Mouse (Mus musculus) adrenal gland, adult 18-20 months (tissue): ENCODE measurements around the gene Klk10. TPM values are rescaled to one million over a fixed set of nuclear protein-coding genes. Genes with fewer than 3 reads are reported as not detected.

Experiments used
- DNase-seq, 2 experiments: peaks; one replicate each; pipeline ENCODE4 v3.0.0; 2021 to 2022; ENCODE audit warnings: low spot score in 2 of 2
- total RNA-seq, 2 experiments: library from RNA; stranded (reverse); gene quantifications; 1 replicate in 1 of 2; 2 replicates in 1 of 2; pipeline ENCODE4 v1.2.3; 2021

Klk10 gene
- total RNA-seq, 2 experiments from 2014 or later: 0.36 to 0.86 TPM

GRCm38 (mm10) chr7:43791591-43791990, 10.8 kb downstream of the Klk10 start, which contains the start of gene Klk9:
Gene Klk9, plus strand, starts transcription at chr7:43791891.
- DNase-seq: no peak

- no peak for DNase-seq
Measured at GRCm38 (mm10) chr7:43796355-43796754, 15.5 kb downstream of the Klk10 start.

- DNase-seq: no peak
Measured at GRCm38 (mm10) chr7:43797333-43797769, 16.5 kb downstream of the Klk10 start, which contains the start of gene Klk8. Gene Klk8, plus strand, starts transcription at chr7:43797577.

DNA sequence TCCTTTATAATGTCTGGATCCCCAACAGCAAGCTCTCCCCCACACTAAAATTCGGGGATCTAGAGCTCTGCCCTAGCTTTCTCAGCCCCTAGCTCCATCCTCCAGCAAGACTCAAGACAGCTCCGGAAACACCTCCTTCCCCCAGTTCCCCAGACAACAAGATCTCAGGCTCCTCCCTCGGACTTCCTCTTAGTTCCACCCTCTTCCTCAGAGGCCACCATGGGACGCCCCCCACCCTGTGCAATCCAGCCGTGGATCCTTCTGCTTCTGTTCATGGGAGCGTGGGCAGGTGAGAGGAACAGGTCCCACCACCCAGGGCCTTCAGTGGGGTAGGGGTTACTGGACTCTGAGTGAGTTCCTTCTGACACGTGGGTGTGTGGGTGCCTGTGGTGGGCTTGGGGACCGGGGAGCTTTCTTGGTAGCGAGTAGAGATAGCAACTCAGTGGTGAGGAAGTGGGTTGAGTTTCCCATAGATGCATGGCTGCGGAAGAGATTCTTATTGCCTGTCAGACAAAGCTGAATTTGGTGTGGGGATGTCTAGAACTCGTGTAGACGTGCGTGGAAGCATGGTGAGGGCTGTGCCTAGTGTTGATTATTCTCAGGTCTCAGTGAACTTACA, 17.1 kb downstream of the Klk10 start:
- DNase-seq: no peak

- no peak for DNase-seq
Measured at GRCm38 (mm10) chr7:43799876-43800275, 19.0 kb downstream of the Klk10 start.

- DNase-seq: no peak
Measured at GRCm38 (mm10) chr7:43810994-43811393, 30.2 kb downstream of the Klk10 start, which contains the start of gene Klk7. Gene Klk7, plus strand, starts transcription at chr7:43811294.

DNA sequence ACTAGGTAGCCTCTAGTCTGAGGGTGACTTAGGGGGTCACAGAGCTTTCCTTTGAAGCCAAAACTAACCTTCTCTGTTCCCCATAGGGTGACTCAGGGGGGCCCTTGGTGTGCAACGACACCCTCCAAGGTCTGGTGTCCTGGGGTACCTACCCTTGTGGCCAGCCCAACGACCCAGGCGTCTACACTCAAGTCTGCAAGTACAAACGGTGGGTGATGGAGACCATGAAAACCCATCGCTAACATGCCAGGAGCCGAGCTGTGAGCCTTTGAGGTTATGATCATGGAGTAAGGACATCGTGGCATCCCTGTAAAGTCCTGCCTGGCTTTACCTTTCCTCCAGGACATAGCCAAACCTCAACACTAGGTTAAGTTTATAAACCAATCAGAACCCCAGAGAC, 34.4 kb downstream of the Klk10 start:
- no peak for DNase-seq

DNA sequence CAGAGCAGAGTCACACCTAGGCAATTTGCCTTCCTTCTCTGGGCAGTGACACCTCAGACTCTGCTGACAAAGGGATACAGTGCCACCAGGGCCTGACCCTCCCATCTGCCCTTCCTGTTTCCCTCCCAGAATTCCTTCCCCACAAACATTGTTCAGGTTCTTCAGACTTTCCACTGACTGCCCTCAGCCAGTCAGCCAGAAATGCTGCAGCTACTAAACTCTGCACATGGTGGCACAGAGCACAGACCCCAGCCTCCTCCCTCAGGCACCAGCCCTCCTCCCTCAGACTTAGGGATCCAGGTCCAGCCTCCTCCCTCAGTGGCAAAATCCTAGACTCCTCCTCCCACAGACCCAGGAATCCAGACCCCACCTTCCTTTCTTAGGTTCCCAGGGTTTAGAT, 35.9 kb downstream of the Klk10 start:
- no peak for DNase-seq

- DNase-seq: no peak
Measured at GRCm38 (mm10) chr7:43821581-43821980, 40.7 kb downstream of the Klk10 start.

- no peak for DNase-seq
Measured at GRCm38 (mm10) chr7:43824199-43824598, 43.4 kb downstream of the Klk10 start, which contains the start of gene Klk6. Gene Klk6, plus strand, starts transcription at chr7:43824499.

DNA sequence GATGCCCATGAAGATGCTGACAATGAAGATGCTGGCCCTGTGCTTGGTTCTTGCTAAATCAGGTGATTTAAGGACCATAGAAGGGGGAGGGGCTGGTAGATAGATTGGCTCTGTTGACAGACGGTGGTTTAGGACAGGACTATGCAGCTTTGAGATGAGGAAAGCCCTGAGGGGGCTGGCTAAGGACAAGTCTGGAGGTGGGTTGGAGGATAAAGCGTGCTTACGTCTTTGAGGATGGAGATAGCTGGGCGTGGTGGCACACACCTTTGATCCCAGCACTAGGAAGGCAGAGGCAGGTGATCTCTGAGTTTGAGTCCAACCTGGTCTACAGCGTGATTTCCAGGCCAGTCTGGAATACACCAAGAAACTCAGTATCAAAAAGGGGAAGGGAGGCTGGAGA, 45.2 kb downstream of the Klk10 start:
- DNase-seq: no peak

GRCm38 (mm10) chr7:43827706-43828105, 46.9 kb downstream of the Klk10 start:
- DNase-seq: no peak

DNA sequence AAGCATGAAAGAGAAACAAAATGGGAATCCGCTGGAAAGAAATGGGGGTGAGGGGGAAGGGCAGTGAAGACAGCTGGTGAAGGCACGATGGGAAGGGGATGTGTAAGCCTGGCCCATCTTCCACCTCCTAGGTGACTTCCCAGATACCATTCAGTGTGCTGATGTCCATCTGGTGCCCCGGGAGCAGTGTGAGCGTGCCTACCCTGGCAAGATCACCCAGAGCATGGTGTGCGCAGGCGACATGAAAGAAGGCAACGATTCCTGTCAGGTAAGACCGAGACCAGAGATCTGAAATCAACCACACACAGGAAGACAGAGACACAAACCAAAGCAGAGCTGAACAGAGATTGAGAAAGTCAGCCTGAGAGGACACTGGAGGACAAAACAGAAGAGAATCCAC, 48.2 kb downstream of the Klk10 start:
- no peak for DNase-seq

Other genes starting within 250 kb of the Klk10 start
- 1 to 10 TPM; 3.3 to 5.4 TPM for gene Cd33, start 236.6 kb upstream of the Klk10 start, total RNA-seq
- gene Zfp658, start 218.8 kb upstream of the Klk10 start, total RNA-seq: 1 to 10 TPM; 2.2 TPM
- 10 to 100 TPM; 15.3 to 17.6 TPM for gene Zfp719, start 201.4 kb upstream of the Klk10 start, total RNA-seq
- under 1 TPM in 1 of 2 experiments, not detected in 1; 0.13 TPM for gene Zfp819, start 173.9 kb upstream of the Klk10 start, total RNA-seq
- not detected for gene Ceacam18, start 146.3 kb upstream of the Klk10 start, total RNA-seq
- 1 to 10 TPM; 3.4 to 3.6 TPM for gene Siglece, start 120.9 kb upstream of the Klk10 start, total RNA-seq
- 10 to 100 TPM; 10.9 to 13.9 TPM for gene Ctu1, start 109.0 kb upstream of the Klk10 start, total RNA-seq
- gene Klk14, start 90.6 kb upstream of the Klk10 start, total RNA-seq: not detected
- gene Klk13, start 68.5 kb upstream of the Klk10 start, total RNA-seq: under 1 TPM in 1 of 2 experiments, not detected in 1; 0.45 TPM
- not detected for gene Klk12, start 12.1 kb upstream of the Klk10 start, total RNA-seq
- gene Klk11, start 6.4 kb upstream of the Klk10 start, total RNA-seq: not detected
- gene Klk9, start 10.9 kb downstream of the Klk10 start, total RNA-seq: not detected
- gene Klk8, start 16.5 kb downstream of the Klk10 start, total RNA-seq: 1 to 10 TPM; 2.9 to 4.9 TPM
- not detected for gene Klk7, start 30.3 kb downstream of the Klk10 start, total RNA-seq
- gene Klk6, start 43.5 kb downstream of the Klk10 start, total RNA-seq: not detected
- gene Klk5, start 60.9 kb downstream of the Klk10 start, total RNA-seq: not detected
- not detected for gene Klk4, start 100.1 kb downstream of the Klk10 start, total RNA-seq
- not detected for gene Klk15, start 152.7 kb downstream of the Klk10 start, total RNA-seq
- not detected for gene Klk1b8, start 169.6 kb downstream of the Klk10 start, total RNA-seq
- gene Klk1b1, start 185.7 kb downstream of the Klk10 start, total RNA-seq: not detected
- gene Klk1b9, start 195.0 kb downstream of the Klk10 start, total RNA-seq: not detected
- not detected for gene Klk1b11, start 214.8 kb downstream of the Klk10 start, total RNA-seq
- not detected for gene Klk1b26, start 231.1 kb downstream of the Klk10 start, total RNA-seq